Mouse (Mus musculus): Measurements from ENCODE around the gene Thrap3. TPM values are rescaled to one million over a fixed set of nuclear protein-coding genes. Genes with fewer than 3 reads are reported as not detected.

Gene Thrap3
- total RNA-seq (2021), result 100 to 1,000 TPM in 1 of 2 experiments, 10 to 100 TPM in 1; 94.1 to 101 TPM
- long read RNA-seq, experiment 1, full-length matches to known transcripts, result 5 of 30 reads
- long read RNA-seq, experiment 1, partial matches to known transcripts, result 5 of 30 reads
- long read RNA-seq, experiment 1, other reads (novel, unspliced or antisense), result 20 of 30 reads
- long read RNA-seq, experiment 2, full-length matches to known transcripts, result 7 of 26 reads
- long read RNA-seq, experiment 2, partial matches to known transcripts, result 5 of 26 reads
- long read RNA-seq, experiment 2, other reads (novel, unspliced or antisense), result 14 of 26 reads

GRCm38 (mm10) chr4:126202303-126203181, at the start of gene Thrap3:
Gene Thrap3, minus strand, starts transcription at chr4:126202760.
- DNase-seq (ENCODE audit: low spot score), result peak; percentile 99

DNA sequence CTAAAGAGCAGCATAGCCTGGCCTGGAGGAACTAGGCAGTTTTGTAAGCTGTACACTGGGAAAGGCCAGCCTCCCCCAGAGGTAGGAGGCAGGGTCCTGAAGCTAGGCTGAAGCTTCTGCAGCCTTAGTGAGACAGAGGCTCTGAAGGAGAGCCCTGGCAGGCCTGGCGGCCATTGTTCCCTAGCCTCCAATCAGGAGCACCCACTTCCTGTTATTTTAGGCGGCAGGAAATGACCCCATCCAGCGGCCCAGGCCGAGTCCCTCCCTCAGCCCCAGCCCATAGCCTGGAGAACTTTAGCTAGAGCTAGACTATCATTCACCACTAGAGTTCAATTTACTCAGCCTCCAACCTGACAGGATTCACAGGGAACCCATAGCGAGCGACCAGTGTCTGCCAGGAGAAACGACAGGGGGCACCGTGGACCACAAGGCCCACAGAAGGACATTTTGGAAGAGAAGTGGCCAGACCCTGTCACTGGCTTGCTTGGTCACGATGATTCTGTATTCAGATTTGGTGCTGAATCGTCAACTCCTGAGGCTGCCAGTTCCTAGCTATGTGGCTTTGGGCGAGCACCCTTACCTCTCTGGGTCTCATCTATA, 49.2 kb upstream of the Thrap3 start:
- DNase-seq (ENCODE audit: low spot score), result no peak

DNA sequence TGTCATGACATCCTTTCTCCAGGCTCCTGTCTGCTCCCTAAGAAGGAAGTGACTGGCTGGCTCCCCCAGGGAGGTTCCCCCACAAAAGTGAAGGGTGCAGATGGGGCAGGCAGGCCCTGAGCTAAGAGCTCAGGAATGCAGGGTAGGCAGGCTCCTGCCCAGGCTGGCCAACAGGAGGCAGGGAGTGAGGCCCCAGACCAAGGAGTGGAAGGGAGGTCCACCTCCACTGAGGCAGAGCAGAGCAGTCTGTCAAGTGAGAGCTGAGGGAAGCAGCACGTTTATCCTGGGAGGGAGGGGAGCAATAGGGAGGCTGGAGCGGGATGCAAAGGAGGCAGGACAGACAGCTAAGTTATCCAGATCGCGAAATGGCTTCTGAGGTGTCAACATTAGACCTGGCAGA, 48.1 kb upstream of the Thrap3 start:
- DNase-seq (ENCODE audit: low spot score), result no peak

- DNase-seq (ENCODE audit: low spot score), result no peak
Observed at GRCm38 (mm10) chr4:126248261-126248868, 45.8 kb upstream of the Thrap3 start.

- no peak for DNase-seq (ENCODE audit: low spot score)
Observed at GRCm38 (mm10) chr4:126246202-126246889, 43.8 kb upstream of the Thrap3 start.

DNA sequence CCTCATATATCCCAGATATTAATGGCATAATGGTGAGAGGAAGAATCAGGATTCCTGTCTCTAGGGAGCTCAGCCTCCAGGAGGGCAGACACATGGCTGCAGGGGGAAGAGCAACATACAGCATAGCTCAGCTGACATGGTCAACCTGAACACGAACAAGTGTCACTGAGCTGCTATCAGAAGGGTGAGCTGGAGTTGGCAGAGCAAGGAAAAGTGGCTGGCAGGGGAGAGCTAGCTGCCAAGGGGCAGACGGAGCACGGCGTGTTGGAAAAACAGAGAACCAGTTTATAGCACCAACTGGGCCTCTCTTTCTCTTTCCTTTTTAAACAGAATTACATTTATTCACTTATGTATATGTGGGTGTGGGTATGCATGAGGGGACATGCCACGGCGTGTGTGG, 40.0 kb upstream of the Thrap3 start:
- DNase-seq (ENCODE audit: low spot score), result no peak

DNA sequence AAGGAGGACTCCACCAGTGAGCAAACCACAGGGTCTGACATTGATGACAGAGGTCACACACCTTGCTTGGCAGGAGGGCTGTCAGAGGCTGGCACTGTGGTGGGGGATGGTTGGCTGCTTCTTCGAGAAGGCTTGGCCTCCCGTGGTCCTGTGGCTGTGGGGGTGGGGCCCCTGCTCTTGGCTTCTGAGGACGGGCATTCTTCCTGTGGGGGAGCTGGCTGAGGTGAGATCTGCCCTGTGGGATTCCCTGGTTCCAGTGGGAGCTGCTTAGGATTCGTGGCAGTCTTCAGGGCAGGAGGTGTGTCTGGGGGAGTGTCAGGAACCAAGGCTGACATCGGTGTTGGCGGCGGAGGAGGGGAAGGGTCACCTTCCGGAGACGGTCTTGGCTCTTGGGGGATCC, 39.4 kb upstream of the Thrap3 start:
- DNase-seq (ENCODE audit: low spot score), result no peak

GRCm38 (mm10) chr4:126239862-126240475, 37.4 kb upstream of the Thrap3 start:
- no peak for DNase-seq (ENCODE audit: low spot score)

DNA sequence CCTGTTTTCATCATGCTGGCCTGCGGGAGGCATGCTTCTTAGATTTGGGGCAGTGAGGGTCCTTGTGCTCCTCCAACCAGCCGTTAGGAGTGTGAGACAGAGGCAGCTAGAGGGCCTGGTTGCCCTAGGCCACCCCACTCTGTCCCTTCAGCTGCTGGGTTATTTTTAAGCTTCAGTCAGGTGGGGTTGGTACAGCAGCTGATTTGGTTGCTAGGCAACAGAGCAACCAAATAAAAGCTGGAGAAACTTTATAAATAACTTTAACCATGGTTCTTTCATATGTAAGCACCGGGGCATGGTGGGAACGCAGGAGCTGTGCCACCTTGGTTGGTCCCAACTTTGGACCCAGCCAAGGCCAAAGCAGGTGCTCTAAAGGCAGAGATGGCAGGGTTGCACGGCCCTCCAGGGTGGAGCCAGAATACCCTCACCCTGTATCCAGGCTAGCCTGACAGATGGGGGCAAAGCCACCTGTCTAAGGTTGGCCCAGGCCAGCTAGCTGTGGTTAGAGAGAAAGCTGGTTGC, 35.2 kb upstream of the Thrap3 start:
- peak; percentile 73 for DNase-seq (ENCODE audit: low spot score)

GRCm38 (mm10) chr4:126236467-126237280, 34.1 kb upstream of the Thrap3 start:
- DNase-seq (ENCODE audit: low spot score), result no peak

- no peak for DNase-seq (ENCODE audit: low spot score)
Observed at GRCm38 (mm10) chr4:126235191-126235590, 32.6 kb upstream of the Thrap3 start.

- no peak for DNase-seq (ENCODE audit: low spot score)
Observed at GRCm38 (mm10) chr4:126234496-126235175, 32.1 kb upstream of the Thrap3 start.

DNA sequence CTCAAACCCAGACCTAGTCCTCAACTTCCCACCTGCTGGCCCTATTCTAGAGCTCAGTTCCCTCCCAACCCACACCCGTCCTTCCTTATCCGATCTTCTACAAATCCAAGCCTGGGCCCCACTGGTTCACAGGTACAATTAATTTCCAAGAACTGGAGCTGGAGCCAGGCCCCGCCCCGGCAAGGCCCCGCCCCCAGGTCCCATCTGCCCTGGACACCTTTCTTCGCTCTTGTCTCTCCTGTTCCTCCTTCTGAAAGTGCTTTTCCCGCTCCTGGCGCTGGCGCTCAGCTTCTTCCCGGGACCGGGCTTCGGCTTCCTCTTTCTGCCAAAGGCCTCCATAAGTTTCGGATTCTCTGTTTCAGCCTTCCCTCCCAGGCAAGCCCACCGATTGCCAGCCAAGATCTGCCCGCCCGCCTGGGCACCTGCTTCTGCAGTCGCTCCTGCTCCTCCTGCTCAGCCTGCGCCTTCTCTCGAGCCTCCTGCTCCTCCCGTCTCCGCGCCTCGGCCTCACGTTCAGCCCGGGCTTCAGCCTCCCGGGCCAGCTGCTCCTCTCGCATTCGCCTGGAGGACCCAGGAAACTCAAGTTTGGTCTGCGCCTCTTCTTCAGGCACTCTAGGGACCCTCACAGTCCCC, 31.2 kb upstream of the Thrap3 start:
- DNase-seq (ENCODE audit: low spot score), result no peak

DNA sequence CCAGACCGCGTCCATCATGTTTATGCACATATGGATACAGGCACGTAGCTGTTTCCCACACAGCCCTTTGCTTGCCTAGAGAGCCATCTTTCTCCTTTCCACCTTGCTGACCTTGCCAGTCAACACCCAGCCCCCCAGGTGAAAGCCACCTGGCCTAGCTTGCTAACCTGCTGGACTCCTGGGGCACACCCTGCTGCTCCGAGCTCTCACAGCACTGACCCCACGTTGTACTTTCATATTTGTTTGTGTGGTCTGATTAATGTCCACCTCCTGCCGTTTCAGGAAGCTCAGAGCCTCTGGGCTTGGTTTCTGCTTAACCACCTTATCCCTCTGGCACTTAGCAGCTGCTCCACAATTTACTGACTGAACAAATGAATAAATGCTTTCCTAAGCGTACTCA, 27.3 kb upstream of the Thrap3 start:
- DNase-seq (ENCODE audit: low spot score), result no peak

DNA sequence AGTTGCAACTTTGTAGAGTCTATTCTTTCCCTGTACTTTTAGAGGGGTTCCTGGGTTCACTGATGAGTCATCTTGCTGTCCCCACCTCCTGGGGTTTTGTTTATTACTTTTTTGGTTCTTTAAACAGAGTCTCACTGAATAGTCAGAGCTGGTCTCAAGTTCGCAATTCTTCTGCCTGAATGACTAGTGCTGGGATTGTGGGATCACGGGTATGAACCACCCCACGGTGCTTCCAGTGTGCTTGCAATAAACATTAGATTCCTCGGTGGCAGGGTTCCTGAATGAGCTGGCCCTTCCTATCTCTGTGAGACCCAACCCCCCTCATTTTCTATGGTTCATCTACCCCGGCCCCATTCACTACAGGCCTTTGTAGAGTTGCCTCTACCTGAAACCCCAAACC, 25.6 kb upstream of the Thrap3 start:
- no peak for DNase-seq (ENCODE audit: low spot score)

GRCm38 (mm10) chr4:126227077-126227761, 24.7 kb upstream of the Thrap3 start:
- DNase-seq (ENCODE audit: low spot score), result peak; percentile 95

- DNase-seq (ENCODE audit: low spot score), result no peak
Observed at GRCm38 (mm10) chr4:126226640-126227039, 24.1 kb upstream of the Thrap3 start.

DNA sequence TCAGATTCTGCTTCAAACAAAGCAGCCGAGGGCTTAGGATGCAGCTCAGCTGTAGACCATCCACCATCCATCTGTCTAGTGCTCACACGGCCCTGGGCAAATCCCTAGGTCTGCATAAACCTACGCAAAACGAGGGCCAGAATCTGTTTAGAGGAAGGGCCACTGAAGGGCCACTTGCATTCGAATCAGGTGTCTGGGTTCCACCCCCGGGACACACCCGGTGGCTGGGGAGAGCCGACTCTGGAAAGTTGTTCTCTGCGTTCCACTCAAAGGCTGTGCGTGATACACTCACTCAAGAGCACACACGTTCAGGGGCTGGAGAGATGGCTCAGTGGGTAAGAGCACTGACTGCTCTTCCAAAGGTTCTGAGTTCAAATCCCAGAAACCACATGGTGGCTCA, 20.1 kb upstream of the Thrap3 start:
- DNase-seq (ENCODE audit: low spot score), result no peak
